Mouse (Mus musculus) stomach, embryonic 16.5 days (tissue): ENCODE data around the gene Ppig. TPM values are rescaled to one million over a fixed set of nuclear protein-coding genes. Genes with fewer than 3 reads are reported as not detected.

Experiments used
- ATAC-seq: fragments of 200-750 bp; cut with Nextera tagmentation; 2 replicates; pipeline ENCODE4 v1.8.0; 2017; ENCODE audit warnings: moderate number of reproducible peaks, moderate TSS enrichment; ENCODE audit not compliant: insufficient read depth, low FRiP score
- H3K27ac ChIP-seq: fragments of 300-500 bp; sonication (generic); 2 replicates; pipeline ENCODE4 v1.5.1; 2014; ENCODE audit warnings: low read length
- H3K27me3 ChIP-seq: fragments of 300-500 bp; sonication (generic); 2 replicates; pipeline ENCODE4 v1.6.1; 2014; ENCODE audit warnings: low read length, control low read depth, mixed read lengths; ENCODE audit not compliant: control insufficient read depth, insufficient read depth
- H3K36me3 ChIP-seq: fragments of 300-500 bp; sonication (generic); 2 replicates; pipeline ENCODE4 v1.6.1; 2014; ENCODE audit warnings: low read length; ENCODE audit not compliant: control insufficient read depth, insufficient read depth
- H3K4me1 ChIP-seq: fragments of 300-500 bp; sonication (generic); 2 replicates; pipeline ENCODE4 v1.6.1; 2014; ENCODE audit warnings: low read length, control low read depth, mixed read lengths; ENCODE audit not compliant: control insufficient read depth, insufficient read depth
- H3K4me2 ChIP-seq: fragments of 300-500 bp; sonication (generic); 2 replicates; pipeline ENCODE4 v1.6.1; 2014; ENCODE audit warnings: low read depth, low read length, mixed read lengths
- H3K4me3 ChIP-seq: fragments of 300-500 bp; sonication (generic); replicated peaks from 2 replicates; pipeline ENCODE4 v1.5.1; 2014; ENCODE audit warnings: mild to moderate bottlenecking, low read length
- H3K9ac ChIP-seq: fragments of 300-500 bp; sonication (generic); 2 replicates; pipeline ENCODE4 v1.6.1; 2014; ENCODE audit warnings: low read length
- H3K9me3 ChIP-seq: fragments of 300-500 bp; sonication (generic); replicated peaks from 2 replicates; pipeline ENCODE4 v1.6.1; 2016; ENCODE audit warnings: low read length, control low read depth; ENCODE audit not compliant: control insufficient read depth
- WGBS: fragments of 180-500 bp; shearing (Covaris S2); extraction: QIAGEN DNeasy Blood & Tissue Kit; methylation state at CpG from one replicate; pipeline ENCODE4 v1.1.7; 2014; 5-methylcytosine and 5-hydroxymethylcytosine counted together
- polyA plus RNA-seq: library from polyadenylated mRNA; unstranded; fragments of >200 nt; fragmentation: Nextera tagmentation; extraction: Ambion mirVana; gene quantifications from 2 replicates; pipeline ENCODE4 v1.2.1, GENCODE M21; 2015

The Ppig gene
- polyA plus RNA-seq, 1 experiment from 2014 or later = 133 TPM

DNA sequence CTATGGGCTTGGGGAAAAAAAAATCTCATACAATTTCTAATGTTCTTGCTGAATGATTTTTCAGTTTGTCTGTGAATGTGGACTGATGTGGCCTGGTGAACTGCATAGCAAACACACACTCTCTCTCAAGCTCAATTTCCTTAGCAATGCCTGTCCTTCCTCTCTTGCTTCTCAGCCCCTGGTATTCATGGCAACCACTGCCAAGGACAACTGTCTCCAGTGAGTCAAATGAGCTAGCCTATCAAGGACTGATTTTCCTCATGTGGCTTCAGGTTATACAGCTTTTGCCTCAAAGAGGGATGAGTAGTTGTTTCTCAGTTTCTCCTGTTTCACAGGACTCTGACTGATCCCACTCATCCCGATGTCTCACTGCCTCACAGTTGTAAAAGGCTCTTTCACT is 3.2 kb upstream of the Ppig start:
- Histone ChIP-seq H3K9me3 (no peaks in the 10 kb centered on the region), H3K4me3 (no peak overlapping the region), H3K27ac (no peak overlapping the region), H3K4me2 (no peak overlapping the region), H3K9ac (no peak overlapping the region), H3K36me3 (no peaks in the 10 kb centered on the region), H3K4me1 (no peaks in the 10 kb centered on the region), H3K27me3 (0 out of 2 replicates have a peak, but pooled peaks cover 5% of the 10 kb centered on the region)
- ATAC-seq = no peak
- WGBS = 86% methylated on average over 1 of the region's 1 CpGs

DNA sequence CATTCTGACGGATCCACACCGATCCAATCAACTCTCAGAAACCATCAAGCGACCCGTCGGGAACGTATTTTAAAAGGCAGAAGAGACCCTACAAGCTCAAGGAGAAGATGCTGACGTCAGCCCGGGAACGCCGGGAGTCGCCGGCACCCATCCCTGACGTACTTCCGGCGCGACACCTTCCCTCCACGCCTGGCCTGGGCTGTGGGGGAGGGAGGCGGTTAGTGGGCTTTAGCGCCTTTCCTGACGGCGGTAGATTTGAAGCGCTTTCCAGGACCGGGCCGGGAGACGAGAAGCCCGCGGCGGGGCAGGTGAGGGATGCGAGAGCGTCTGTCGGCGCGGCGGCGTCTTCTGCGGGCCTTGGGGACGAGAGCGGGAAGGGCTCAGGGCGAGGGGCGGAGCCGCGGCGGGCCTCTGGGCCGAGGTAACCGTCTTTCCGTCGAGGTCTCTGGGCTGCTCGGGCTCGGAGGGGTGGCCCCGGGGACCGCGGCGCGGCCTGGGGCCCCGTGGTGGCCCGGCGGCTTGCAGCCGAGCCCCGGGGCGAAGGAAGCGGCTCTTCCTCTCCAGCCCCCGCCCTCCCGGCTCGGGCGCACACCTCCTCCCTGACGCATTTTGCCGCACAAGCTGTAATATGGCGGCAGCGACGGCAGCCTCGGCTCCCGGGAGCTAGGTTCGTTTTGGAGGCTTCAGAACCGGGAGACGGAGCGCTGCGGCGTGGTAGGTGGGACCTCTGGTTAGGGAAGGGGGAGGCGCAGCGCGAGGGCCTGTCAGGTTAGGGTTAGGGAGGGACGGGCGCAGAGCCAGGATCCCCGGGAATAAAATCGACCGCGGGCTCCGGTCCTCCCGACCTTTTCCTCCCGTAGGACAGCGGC is 539 bp downstream of the Ppig start:
- 0 out of 2 replicates have a peak, but pooled peaks cover 5% of the 10 kb centered on the region for H3K27me3 ChIP-seq
- peak; percentile 96 for ATAC-seq
- H3K27ac ChIP-seq = peak overlapping the region; percentile 92
- H3K4me3 ChIP-seq = peak overlapping the region; percentile 97
- H3K9ac ChIP-seq = peak overlapping the region; percentile 93
- H3K4me2 ChIP-seq = peak overlapping the region; percentile 82
- no peaks in the 10 kb centered on the region for H3K36me3 ChIP-seq
- H3K4me1 ChIP-seq = peaks cover 4% of the 10 kb centered on the region; the same call in 1 of the 2 replicates
- WGBS = under 1% methylated on average over 79 of the region's 91 CpGs
- H3K9me3 ChIP-seq = no peaks in the 10 kb centered on the region

- Histone ChIP-seq H3K9me3 (no peaks in the 10 kb centered on the region), H3K9ac (peak overlapping the region; percentile 93), H3K4me3 (peak overlapping the region; percentile 97), H3K27ac (peak overlapping the region; percentile 92), H3K4me2 (peak overlapping the region; percentile 82), H3K27me3 (0 out of 2 replicates have a peak, but pooled peaks cover 5% of the 10 kb centered on the region), H3K4me1 (peaks cover 4% of the 10 kb centered on the region; the same call in 1 of the 2 replicates), H3K36me3 (no peaks in the 10 kb centered on the region)
- under 1% methylated on average over 13 of the region's 13 CpGs for WGBS
- ATAC-seq = no peak; the same call in 1 of the 2 replicates
These were observed 1.1 kb downstream of the Ppig start for GRCm38 (mm10) chr2:69723519-69723825.

GRCm38 (mm10) chr2:69745091-69745490 is 22.7 kb downstream of the Ppig start:
- Histone ChIP-seq H3K9ac (no peak overlapping the region), H3K4me2 (no peak overlapping the region), H3K36me3 (peaks cover 25% of the 10 kb centered on the region), H3K27ac (no peak overlapping the region), H3K4me1 (no peaks in the 10 kb centered on the region), H3K4me3 (no peak overlapping the region), H3K27me3 (no peaks in the 10 kb centered on the region), H3K9me3 (no peaks in the 10 kb centered on the region)
- no peak for ATAC-seq
- WGBS = 92% methylated on average over 1 of the region's 1 CpGs

DNA sequence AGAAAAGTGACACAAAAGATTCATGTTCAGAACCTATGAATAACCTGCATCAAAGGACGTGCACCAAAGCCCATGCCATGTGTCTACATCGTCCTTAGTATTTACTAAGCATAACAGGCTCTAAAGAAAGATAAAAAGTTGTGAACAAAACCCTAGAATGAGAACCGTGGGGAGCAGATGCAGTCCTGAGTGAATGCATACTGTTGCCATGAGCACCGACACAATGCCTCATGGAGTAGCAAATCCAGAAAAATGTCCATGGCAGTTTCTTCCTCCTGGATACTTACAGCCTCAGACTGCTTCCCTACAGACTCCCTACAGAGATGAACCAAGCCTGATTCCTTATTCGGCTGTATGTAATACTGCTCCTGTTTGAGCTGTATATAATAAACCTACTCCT is 38.6 kb downstream of the Ppig start:
- no peak overlapping the region for H3K4me3 ChIP-seq
- H3K9ac ChIP-seq = no peak overlapping the region
- no peak for ATAC-seq
- no peak overlapping the region for H3K27ac ChIP-seq
- H3K4me2 ChIP-seq = no peak overlapping the region
- H3K4me1 ChIP-seq = no peaks in the 10 kb centered on the region
- WGBS = 75% methylated on average over 5 of the region's 5 CpGs
- H3K36me3 ChIP-seq = no peaks in the 10 kb centered on the region
- H3K27me3 ChIP-seq = no peaks in the 10 kb centered on the region
- H3K9me3 ChIP-seq = no peaks in the 10 kb centered on the region

DNA sequence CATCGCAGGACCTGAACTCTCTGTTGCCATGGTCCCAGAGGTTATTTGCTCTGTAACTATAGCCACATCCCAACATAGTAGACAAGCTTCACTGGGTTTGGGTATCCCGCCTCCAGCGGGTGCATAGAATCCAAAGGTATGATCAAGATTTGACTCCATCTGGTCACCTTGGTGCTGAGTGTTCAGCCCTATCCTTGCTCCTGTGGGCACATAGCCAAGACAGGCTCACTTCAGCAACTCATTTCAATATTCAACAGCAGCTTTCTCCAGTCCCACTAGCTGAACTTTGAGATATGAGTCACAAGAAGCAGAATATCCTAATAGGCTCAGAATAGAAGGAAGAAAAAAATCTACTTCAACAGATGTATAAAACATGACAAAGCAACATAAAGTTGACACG is 41.0 kb downstream of the Ppig start:
- Histone ChIP-seq H3K36me3 (no peaks in the 10 kb centered on the region), H3K27ac (no peak overlapping the region), H3K9ac (no peak overlapping the region), H3K27me3 (no peaks in the 10 kb centered on the region), H3K4me1 (no peaks in the 10 kb centered on the region), H3K9me3 (no peaks in the 10 kb centered on the region), H3K4me2 (no peak overlapping the region), H3K4me3 (no peak overlapping the region)
- ATAC-seq = no peak
- WGBS = 85% methylated on average over 4 of the region's 4 CpGs

DNA sequence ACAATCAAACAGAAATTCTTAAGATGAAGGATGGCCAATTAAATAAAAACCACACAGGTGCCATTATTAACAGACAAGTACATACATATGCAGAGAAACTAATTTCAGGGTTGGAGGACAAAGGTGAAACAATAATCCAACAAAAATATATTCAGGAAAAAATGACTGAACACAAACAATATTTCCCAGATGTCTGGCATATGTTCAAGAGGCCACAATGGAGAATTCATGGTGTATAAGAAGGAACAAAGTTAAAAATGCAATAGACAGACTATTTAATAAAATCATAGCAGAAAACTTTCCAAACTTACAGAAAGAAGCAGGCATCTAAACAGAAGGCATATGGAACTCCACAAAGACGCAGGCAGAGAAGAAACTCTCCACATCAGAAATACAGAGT is 42.4 kb downstream of the Ppig start:
- Histone ChIP-seq H3K9me3 (no peaks in the 10 kb centered on the region), H3K27me3 (no peaks in the 10 kb centered on the region), H3K4me3 (no peak overlapping the region), H3K27ac (no peak overlapping the region), H3K4me2 (no peak overlapping the region), H3K4me1 (no peaks in the 10 kb centered on the region), H3K36me3 (no peaks in the 10 kb centered on the region), H3K9ac (no peak overlapping the region)
- no peak for ATAC-seq
- 58% methylated on average over 1 of the region's 1 CpGs for WGBS

DNA sequence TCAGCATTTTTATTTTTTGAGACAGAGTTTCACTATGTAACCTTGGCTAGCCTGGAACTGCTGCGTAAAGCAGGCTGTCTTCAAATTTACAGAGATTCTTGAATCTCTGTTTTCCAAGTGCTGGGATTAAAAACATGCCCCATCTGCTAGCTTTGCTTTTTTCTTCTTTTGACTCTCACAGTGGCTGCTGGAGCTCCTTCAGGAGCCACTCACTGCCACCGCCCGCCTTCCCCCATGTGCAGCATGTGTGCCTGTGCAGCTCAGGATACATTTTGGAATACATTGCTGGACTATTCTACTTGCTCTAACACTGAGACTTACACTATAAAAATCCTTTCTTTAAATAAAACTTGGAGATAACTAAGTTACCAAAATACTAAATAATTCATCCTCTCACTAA is 51.0 kb downstream of the Ppig start:
- no peaks in the 10 kb centered on the region for H3K36me3 ChIP-seq
- no peak overlapping the region for H3K4me2 ChIP-seq
- H3K9me3 ChIP-seq = no peaks in the 10 kb centered on the region
- no peak for ATAC-seq
- H3K4me3 ChIP-seq = no peak overlapping the region
- no peak overlapping the region for H3K27ac ChIP-seq
- 96% methylated on average over 3 of the region's 3 CpGs for WGBS
- H3K27me3 ChIP-seq = no peaks in the 10 kb centered on the region
- no peaks in the 10 kb centered on the region for H3K4me1 ChIP-seq
- no peak overlapping the region for H3K9ac ChIP-seq

DNA sequence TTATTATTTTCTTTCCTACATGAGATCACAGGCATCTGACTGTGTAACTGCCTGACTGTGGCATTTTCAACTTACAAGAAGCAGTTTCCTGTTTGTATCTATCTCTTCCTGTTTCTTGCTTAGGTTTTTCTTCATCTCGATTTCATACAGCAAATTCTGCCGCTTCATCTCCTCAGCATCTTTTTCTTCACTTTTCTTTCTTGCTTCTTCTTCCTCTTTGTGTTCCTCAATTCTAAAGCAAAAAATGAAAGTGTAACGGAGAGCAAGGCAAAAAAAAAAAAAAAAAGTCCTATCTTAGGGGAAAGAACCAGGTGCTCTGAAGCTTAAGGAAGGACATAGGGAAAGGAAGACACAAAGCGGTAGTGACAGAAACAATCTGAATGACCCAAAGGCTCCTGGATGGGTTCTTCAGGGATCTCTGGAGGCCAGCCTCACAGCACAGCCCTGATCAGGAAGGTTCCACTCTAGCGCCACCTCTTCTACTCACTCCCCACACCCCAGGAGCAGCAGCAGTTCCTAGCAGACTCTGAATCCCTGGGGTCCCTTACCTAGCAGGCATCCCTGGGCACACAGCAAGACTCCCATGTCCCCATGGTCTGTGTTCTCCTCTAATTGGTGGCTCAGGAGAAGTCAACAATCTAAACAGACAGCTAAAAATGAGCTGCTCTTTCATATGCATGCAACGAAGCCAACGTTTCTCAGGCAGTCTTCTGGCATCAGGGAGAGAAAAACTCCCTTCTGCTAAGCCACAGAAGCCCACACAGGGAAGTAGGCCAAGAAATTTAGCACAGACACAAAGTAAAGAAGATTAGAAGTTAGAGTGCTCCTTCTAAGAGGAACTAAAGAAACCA is 55.9 kb downstream of the Ppig start:
- Histone ChIP-seq H3K4me1 (no peaks in the 10 kb centered on the region), H3K27ac (no peak overlapping the region), H3K36me3 (no peaks in the 10 kb centered on the region), H3K9ac (no peak overlapping the region), H3K4me3 (no peak overlapping the region), H3K9me3 (no peaks in the 10 kb centered on the region), H3K27me3 (no peaks in the 10 kb centered on the region), H3K4me2 (no peak overlapping the region)
- 67% methylated on average over 7 of the region's 7 CpGs for WGBS
- ATAC-seq = no peak
